Mouse (Mus musculus): ENCODE data around the gene Spon1. TPM values are rescaled to one million over a fixed set of nuclear protein-coding genes. Genes with fewer than 3 reads are reported as not detected.

Gene Spon1
- polyA plus RNA-seq, 1 experiment from 2014 or later: 39.6 TPM

DNA sequence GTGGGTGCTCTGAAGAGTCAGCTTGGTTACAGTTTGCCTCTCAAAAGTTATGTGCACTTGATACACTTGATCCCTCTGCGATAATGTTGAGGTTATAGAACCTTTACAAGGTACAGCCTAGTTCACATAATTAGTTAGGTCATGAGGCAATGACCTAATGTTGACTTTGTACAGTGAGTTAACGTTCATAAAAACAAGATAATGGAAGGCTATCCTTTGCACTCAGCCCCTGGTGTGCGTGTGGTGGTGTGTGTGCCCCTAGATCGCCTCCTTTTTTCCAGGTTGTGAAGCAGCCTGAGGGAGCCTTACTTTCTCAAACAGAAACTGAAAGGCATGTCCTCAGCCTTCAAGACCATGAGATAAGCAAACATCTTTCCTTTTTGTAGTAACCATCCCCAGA, 31.3 kb downstream of the Spon1 start:
- H3K36me3 ChIP-seq (ENCODE audit: control insufficient read depth, insufficient read depth, low read length): no peaks in the 10 kb centered on the region
- H3K4me3 ChIP-seq (replicated peaks; ENCODE audit: low read depth, low read length): no peak overlapping the region
- H3K4me2 ChIP-seq (ENCODE audit: low read length): no peak overlapping the region
- no peaks in the 10 kb centered on the region for H3K9me3 ChIP-seq (ENCODE audit: control insufficient read depth, low read length)
- no peaks in the 10 kb centered on the region for H3K27me3 ChIP-seq (ENCODE audit: control insufficient read depth, insufficient read depth, low read length)
- DNase-seq (no peak), ATAC-seq (ENCODE audit: low FRiP score, low TSS enrichment) (no peak)
- WGBS: 97% methylated on average over 4 of the region's 4 CpGs
- H3K27ac ChIP-seq (replicated peaks; ENCODE audit: low read depth, low read length): no peak overlapping the region
- no peaks in the 10 kb centered on the region for H3K4me1 ChIP-seq (ENCODE audit: control insufficient read depth, insufficient read depth, low read length)
- H3K9ac ChIP-seq (replicated peaks; ENCODE audit: low read length): no peak overlapping the region

DNA sequence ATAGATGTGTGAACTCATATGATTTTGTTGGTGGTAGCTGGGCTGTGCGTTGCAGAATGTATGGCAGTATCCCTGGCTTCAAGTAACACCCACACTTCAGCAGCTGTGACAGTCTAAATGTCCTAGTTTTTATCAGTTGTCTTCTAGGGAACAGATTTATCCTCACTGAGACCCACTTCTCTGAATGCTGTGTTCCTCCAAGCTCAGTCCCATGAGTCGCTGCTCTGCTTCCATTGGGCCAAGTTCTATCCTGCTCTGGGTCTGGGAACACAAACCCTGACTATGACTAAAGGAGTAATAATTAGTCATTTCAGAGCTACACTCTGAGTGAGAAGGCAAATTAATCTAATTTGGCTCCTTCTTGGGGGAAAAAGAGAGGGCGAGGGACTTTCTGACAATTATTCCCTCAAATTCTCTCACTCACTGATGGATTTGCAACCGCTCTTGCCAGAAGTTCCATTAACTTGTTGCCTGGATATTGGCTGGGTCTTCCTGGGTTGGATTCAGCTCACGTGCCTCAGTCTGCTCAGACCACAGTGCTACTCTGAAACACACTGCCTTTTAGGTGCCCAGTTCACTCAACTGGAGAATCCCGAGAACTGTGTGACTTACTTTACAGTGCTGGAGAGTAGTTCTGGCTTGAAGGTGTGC, 32.9 kb downstream of the Spon1 start:
- Histone ChIP-seq H3K27ac (replicated peaks; ENCODE audit: low read depth, low read length) (no peak overlapping the region), H3K9me3 (ENCODE audit: control insufficient read depth, low read length) (no peaks in the 10 kb centered on the region), H3K4me2 (ENCODE audit: low read length) (no peak overlapping the region), H3K4me3 (replicated peaks; ENCODE audit: low read depth, low read length) (no peak overlapping the region), H3K36me3 (ENCODE audit: control insufficient read depth, insufficient read depth, low read length) (no peaks in the 10 kb centered on the region), H3K9ac (replicated peaks; ENCODE audit: low read length) (no peak overlapping the region), H3K4me1 (ENCODE audit: control insufficient read depth, insufficient read depth, low read length) (no peaks in the 10 kb centered on the region), H3K27me3 (ENCODE audit: control insufficient read depth, insufficient read depth, low read length) (no peaks in the 10 kb centered on the region)
- 90% methylated on average over 6 of the region's 6 CpGs for WGBS
- ATAC-seq (ENCODE audit: low FRiP score, low TSS enrichment) (no peak), DNase-seq (no peak)

DNA sequence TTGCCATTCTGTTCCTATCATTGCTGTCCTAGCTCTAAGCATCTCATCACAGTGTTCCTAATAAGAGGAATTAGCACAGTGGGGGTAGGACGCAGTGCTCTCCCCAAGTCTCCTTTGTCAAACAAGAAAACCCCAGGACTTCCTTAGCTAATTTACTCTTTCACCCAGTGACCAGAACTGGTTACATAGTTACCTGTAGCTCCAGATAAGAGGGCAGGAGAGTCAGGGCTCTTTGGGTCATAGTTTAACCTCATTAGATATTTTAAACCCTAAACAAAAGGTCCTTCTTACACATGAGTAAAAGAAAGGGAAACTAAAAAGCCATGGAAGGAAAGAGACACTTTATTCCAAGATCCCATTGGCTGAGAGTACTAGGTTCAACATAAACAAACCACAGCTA, 44.0 kb downstream of the Spon1 start:
- ATAC-seq (ENCODE audit: low FRiP score, low TSS enrichment): no peak

DNA sequence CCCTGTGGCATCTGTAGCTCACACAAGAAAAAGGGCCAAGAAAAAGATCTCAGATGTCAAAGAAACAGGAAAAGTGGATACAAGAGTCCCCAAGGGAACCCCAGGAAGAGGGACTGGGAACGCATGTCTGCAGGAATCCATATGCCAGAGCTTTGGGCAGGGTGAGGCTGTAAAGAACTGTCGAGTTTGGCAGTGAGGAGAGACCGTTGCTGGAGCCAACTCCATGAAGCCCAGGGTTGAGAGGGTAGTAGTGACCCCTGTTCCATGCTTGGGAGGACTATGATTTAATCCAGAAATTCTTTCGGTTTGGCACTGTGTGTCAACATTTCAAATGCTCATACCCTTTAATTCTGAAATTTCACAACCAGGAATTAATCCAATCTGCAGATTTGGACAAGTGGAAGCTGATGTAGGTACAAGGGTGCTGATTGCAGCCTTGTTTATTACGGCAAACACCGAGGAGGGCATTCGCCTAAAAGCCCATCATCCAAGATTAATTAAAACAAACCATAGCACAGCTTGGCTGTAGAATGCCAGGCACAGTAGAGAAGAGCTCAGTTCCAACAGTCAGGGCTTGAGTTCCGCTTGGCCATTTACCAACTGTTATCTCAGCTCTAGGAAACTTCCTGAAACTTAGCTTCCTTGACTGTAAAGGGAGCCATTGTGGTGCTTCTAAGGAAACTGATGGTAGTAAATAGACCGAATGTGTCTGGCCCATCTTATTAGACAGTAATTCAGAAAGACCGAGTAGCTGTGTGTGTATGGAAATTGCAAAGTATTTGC, 45.8 kb downstream of the Spon1 start:
- Histone ChIP-seq H3K4me1 (ENCODE audit: control insufficient read depth, insufficient read depth, low read length) (no peaks in the 10 kb centered on the region), H3K27me3 (ENCODE audit: control insufficient read depth, insufficient read depth, low read length) (no peaks in the 10 kb centered on the region), H3K27ac (replicated peaks; ENCODE audit: low read depth, low read length) (no peak overlapping the region), H3K4me2 (ENCODE audit: low read length) (no peak overlapping the region), H3K9me3 (ENCODE audit: control insufficient read depth, low read length) (no peaks in the 10 kb centered on the region), H3K4me3 (replicated peaks; ENCODE audit: low read depth, low read length) (no peak overlapping the region), H3K9ac (replicated peaks; ENCODE audit: low read length) (no peak overlapping the region), H3K36me3 (ENCODE audit: control insufficient read depth, insufficient read depth, low read length) (no peaks in the 10 kb centered on the region)
- WGBS: 89% methylated on average over 10 of the region's 10 CpGs
- DNase-seq (no peak), ATAC-seq (ENCODE audit: low FRiP score, low TSS enrichment) (no peak)

More for the DNA sequence above, 44.0 kb downstream of the Spon1 start:
- H3K27me3 ChIP-seq (ENCODE audit: control insufficient read depth, insufficient read depth, low read length): no peaks in the 10 kb centered on the region
- no peaks in the 10 kb centered on the region for H3K4me1 ChIP-seq (ENCODE audit: control insufficient read depth, insufficient read depth, low read length)
- H3K9me3 ChIP-seq (ENCODE audit: control insufficient read depth, low read length): no peaks in the 10 kb centered on the region
- H3K4me3 ChIP-seq (replicated peaks; ENCODE audit: low read depth, low read length): no peak overlapping the region
- H3K4me2 ChIP-seq (ENCODE audit: low read length): no peak overlapping the region
- H3K9ac ChIP-seq (replicated peaks; ENCODE audit: low read length): no peak overlapping the region
- H3K36me3 ChIP-seq (ENCODE audit: control insufficient read depth, insufficient read depth, low read length): no peaks in the 10 kb centered on the region
- no peak for DNase-seq
- no peak overlapping the region for H3K27ac ChIP-seq (replicated peaks; ENCODE audit: low read depth, low read length)
- 66% methylated on average over 1 of the region's 1 CpGs for WGBS

DNA sequence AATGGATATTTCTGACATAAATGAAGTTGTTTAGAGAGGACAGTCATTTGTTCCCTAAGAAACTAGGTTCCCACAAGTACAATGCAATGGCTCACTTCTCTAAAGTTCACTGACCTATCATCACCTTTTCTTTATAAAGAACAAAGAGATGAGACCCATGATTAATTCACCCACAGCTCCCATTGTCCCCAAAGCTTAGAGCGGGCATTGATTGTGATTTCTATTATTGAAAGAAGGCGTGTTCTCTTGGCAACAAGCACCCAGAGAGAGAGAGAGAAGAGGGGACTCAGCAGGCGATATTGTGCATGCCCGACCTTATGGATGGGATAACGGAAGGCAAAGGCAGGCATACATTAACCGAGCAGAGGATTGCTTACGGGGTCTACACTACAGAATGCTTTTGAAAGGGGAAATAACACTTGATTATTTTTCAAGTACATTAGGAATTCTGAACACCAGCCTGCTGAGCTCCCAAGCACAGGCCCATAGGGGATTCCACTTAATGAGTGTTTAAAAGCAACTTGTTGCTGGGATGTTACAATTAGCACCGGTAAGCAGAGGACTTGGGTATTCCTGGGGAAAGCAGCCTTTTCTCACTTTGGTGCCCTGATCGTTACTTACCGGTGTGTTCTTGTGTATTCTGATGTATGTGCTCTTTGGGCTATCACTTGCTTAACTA, 48.4 kb downstream of the Spon1 start:
- no peaks in the 10 kb centered on the region for H3K36me3 ChIP-seq (ENCODE audit: control insufficient read depth, insufficient read depth, low read length)
- H3K4me3 ChIP-seq (replicated peaks; ENCODE audit: low read depth, low read length): no peak overlapping the region
- 18% methylated on average over 10 of the region's 10 CpGs for WGBS
- no peak overlapping the region for H3K4me2 ChIP-seq (ENCODE audit: low read length)
- ATAC-seq (ENCODE audit: low FRiP score, low TSS enrichment) (no peak), DNase-seq (peak; percentile 53)
- peaks cover 7% of the 10 kb centered on the region; the same call in 1 of the 2 replicates for H3K4me1 ChIP-seq (ENCODE audit: control insufficient read depth, insufficient read depth, low read length)
- H3K27me3 ChIP-seq (ENCODE audit: control insufficient read depth, insufficient read depth, low read length): no peaks in the 10 kb centered on the region
- no peak overlapping the region for H3K9ac ChIP-seq (replicated peaks; ENCODE audit: low read length)
- H3K27ac ChIP-seq (replicated peaks; ENCODE audit: low read depth, low read length): no peak overlapping the region
- no peaks in the 10 kb centered on the region for H3K9me3 ChIP-seq (ENCODE audit: control insufficient read depth, low read length)

DNA sequence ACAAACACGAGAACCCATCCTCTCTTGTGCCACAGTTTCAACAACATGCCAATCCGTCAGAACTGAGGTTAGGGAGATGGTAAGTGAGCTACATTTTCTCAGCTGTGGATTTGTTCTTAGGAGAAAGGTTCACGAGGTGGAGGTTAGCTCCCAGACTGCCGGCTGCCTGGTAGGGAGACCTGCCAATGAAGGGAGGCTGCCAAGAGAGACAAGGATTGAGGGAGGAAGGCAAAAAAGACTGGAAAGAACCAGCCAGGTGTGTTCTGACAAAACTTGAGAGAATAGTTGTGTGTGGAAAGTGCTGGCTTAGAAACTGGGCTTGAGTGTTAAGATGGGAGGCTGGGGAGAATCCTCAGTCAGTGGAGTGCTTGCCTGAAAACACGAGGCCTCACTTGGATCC, 49.9 kb downstream of the Spon1 start:
- Histone ChIP-seq H3K4me3 (replicated peaks; ENCODE audit: low read depth, low read length) (no peak overlapping the region), H3K4me1 (ENCODE audit: control insufficient read depth, insufficient read depth, low read length) (peaks cover 7% of the 10 kb centered on the region; the same call in 1 of the 2 replicates), H3K27me3 (ENCODE audit: control insufficient read depth, insufficient read depth, low read length) (no peaks in the 10 kb centered on the region), H3K9ac (replicated peaks; ENCODE audit: low read length) (no peak overlapping the region), H3K36me3 (ENCODE audit: control insufficient read depth, insufficient read depth, low read length) (no peaks in the 10 kb centered on the region), H3K9me3 (ENCODE audit: control insufficient read depth, low read length) (no peaks in the 10 kb centered on the region), H3K27ac (replicated peaks; ENCODE audit: low read depth, low read length) (no peak overlapping the region), H3K4me2 (ENCODE audit: low read length) (no peak overlapping the region)
- WGBS: 73% methylated on average over 5 of the region's 5 CpGs
- ATAC-seq (ENCODE audit: low FRiP score, low TSS enrichment): no peak
- no peak for DNase-seq

DNA sequence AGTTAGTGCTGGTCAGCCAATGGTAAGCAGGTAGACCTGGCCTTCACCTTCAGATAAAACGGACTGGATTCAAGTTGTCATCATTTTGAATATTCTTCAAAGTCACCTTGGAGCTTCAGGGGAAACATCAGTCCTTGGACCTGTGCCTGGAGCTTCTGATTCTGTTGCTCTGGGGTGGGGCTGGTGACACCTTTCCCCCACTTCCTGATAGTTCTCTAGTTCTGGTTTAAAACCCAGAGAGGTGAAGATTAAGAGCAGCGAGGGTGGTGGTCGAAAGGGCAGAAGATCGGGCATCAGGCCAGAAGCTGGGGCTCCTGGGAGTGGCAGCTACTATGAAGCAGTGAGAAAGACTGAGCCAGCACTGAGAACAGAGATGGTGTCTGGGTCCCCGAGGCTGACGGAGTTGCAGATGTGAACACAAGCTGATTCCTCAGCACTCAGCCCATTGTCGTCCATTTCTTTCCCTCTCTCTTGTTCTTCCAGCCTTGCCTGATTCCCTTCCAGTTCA, 51.1 kb downstream of the Spon1 start:
- Histone ChIP-seq H3K4me3 (replicated peaks; ENCODE audit: low read depth, low read length) (no peak overlapping the region), H3K4me2 (ENCODE audit: low read length) (no peak overlapping the region), H3K27me3 (ENCODE audit: control insufficient read depth, insufficient read depth, low read length) (no peaks in the 10 kb centered on the region), H3K36me3 (ENCODE audit: control insufficient read depth, insufficient read depth, low read length) (no peaks in the 10 kb centered on the region), H3K4me1 (ENCODE audit: control insufficient read depth, insufficient read depth, low read length) (peaks cover 7% of the 10 kb centered on the region; the same call in 1 of the 2 replicates), H3K9me3 (ENCODE audit: control insufficient read depth, low read length) (no peaks in the 10 kb centered on the region), H3K27ac (replicated peaks; ENCODE audit: low read depth, low read length) (no peak overlapping the region), H3K9ac (replicated peaks; ENCODE audit: low read length) (no peak overlapping the region)
- no peak for DNase-seq
- no peak for ATAC-seq (ENCODE audit: low FRiP score, low TSS enrichment)
- 63% methylated on average over 7 of the region's 7 CpGs for WGBS

DNA sequence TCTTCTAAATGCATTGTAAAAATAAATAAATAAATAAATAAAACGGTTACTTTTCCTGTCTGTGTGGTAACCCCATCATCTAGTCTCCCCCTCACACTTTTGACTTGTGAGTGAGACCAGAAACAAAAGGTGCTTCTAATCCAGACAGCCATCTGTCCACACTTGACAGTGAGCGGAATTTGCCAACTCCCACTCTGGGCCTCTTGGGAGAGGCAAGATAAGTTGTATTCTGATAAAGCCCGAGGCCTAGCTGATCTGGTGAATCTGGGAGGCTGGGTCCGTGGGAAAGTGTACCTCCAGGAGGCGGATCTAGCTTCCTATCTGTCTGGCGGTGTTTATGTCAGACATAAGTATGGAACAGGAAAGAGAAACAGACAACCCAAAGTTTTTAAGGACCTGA, 52.3 kb downstream of the Spon1 start:
- WGBS: 49% methylated on average over 6 of the region's 6 CpGs

More for the DNA sequence above, 52.3 kb downstream of the Spon1 start:
- no peak overlapping the region for H3K27ac ChIP-seq (replicated peaks; ENCODE audit: low read depth, low read length)
- peaks cover 7% of the 10 kb centered on the region; the same call in 1 of the 2 replicates for H3K4me1 ChIP-seq (ENCODE audit: control insufficient read depth, insufficient read depth, low read length)
- no peaks in the 10 kb centered on the region for H3K9me3 ChIP-seq (ENCODE audit: control insufficient read depth, low read length)
- no peak overlapping the region for H3K4me2 ChIP-seq (ENCODE audit: low read length)
- ATAC-seq (ENCODE audit: low FRiP score, low TSS enrichment) (no peak), DNase-seq (no peak)
- no peaks in the 10 kb centered on the region for H3K36me3 ChIP-seq (ENCODE audit: control insufficient read depth, insufficient read depth, low read length)
- no peak overlapping the region for H3K4me3 ChIP-seq (replicated peaks; ENCODE audit: low read depth, low read length)
- H3K9ac ChIP-seq (replicated peaks; ENCODE audit: low read length): no peak overlapping the region
- no peaks in the 10 kb centered on the region for H3K27me3 ChIP-seq (ENCODE audit: control insufficient read depth, insufficient read depth, low read length)
